Mouse (Mus musculus): ENCODE measurements around the gene Casp8ap2. TPM values are rescaled to one million over a fixed set of nuclear protein-coding genes. Genes with fewer than 3 reads are reported as not detected.

The Casp8ap2 gene
- polyA plus RNA-seq, 1 experiment = 1.7 TPM

DNA sequence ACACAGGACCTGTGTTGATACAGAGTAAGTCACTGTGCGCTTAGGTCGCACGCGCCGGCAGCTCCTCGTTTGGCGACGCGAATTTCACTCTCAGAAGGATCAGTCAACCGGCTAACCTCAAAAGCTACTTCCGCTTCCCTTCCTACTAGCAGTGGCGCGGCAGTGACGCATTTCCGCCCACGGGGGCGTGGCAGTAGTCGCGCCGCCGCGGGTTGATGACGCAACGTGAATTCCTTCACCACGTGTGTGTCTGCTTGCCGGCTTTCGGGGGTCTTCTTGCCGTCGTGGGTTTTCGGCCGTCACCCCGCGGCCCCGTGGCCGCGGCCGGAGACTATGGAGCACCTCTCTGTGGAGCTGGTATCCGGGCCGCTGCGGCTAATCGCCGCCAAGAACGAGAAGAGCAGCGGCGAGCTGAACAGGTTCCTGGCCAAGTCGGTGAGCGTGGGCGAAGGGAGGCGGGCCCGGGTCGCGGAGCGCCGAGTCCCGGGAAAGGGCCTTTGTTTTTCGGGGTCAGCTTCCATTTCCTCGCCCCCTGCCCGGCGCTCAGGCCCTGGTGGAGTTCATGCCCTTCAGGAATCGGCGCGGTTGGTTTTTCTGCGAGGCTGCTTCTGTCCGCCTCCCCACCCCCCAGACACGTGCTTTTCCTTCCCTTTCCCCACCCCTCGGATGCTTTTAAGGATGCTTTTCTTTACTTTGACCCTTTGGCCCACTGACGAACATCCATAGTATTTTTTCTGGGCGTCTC lies 41.8 kb downstream of the Casp8ap2 start, which contains the start of gene Mdn1:
Gene Mdn1, plus strand, starts transcription at position 202 of the 745 bp plus-strand sequence.
- DNase-seq (ENCODE audit: low read depth in 1 of 2, low spot score in 2 of 2) = peak; percentile 87 to 92
- no peaks in the 10 kb centered on the region; the same call in 1 of the 2 replicates for H3K4me1 ChIP-seq (ENCODE audit: control insufficient read depth, insufficient read depth, insufficient read length)
- H3K27ac ChIP-seq (ENCODE audit: insufficient read depth, low read length) = peak within 1 kb of the TSS; percentile 88
- WGBS = 1% methylated on average over 68 of the region's 68 CpGs
- peak within 1 kb of the TSS; percentile 91 for H3K4me3 ChIP-seq (ENCODE audit: extremely low read depth, insufficient read depth, insufficient read length)
- peaks cover 6% of the 10 kb centered on the region for H3K36me3 ChIP-seq (ENCODE audit: control insufficient read depth, insufficient read depth, low read length)
- TF ChIP-seq POLR2A (IDR thresholded peaks at IDR 0.05; ENCODE audit: low read depth, low read length) = peak; percentile 56
- TF ChIP-seq CTCF (IDR thresholded peaks at IDR 0.05; ENCODE audit: extremely low read depth, insufficient read depth, insufficient read length, insufficient replicate concordance) = no peak
- no peaks in the 10 kb centered on the region for H3K27me3 ChIP-seq (ENCODE audit: control insufficient read depth, insufficient read depth, low read length)

DNA sequence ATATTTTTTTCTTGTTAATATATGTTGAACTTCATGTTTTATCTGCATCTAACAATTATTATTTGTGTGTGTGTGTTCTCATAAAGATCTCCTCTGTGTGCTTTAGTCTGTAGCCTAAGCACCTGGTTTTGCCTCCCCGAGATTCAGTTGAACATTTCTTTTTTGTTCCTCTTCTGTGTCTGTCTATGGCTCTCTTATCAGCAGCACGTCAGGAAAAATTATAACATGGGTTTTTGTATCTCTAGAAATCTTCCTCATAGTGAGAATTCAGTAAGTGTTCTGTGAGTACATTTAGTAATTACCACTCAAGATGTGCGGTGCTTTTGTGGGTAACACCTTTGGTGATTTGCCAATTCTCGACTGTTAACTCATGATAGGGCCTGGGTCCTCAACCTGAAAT lies 50.6 kb downstream of the Casp8ap2 start:
- TF ChIP-seq CTCF (IDR thresholded peaks at IDR 0.05; ENCODE audit: extremely low read depth, insufficient read depth, insufficient read length, insufficient replicate concordance) (no peak), POLR2A (IDR thresholded peaks at IDR 0.05; ENCODE audit: low read depth, low read length) (no peak)
- Histone ChIP-seq H3K27me3 (ENCODE audit: control insufficient read depth, insufficient read depth, low read length) (no peaks in the 10 kb centered on the region), H3K36me3 (ENCODE audit: control insufficient read depth, insufficient read depth, low read length) (peaks cover 23% of the 10 kb centered on the region), H3K4me3 (ENCODE audit: extremely low read depth, insufficient read depth, insufficient read length) (no peak overlapping the region), H3K4me1 (ENCODE audit: control insufficient read depth, insufficient read depth, insufficient read length) (no peaks in the 10 kb centered on the region), H3K27ac (ENCODE audit: insufficient read depth, low read length) (no peak overlapping the region)
- 84% methylated on average over 4 of the region's 4 CpGs for WGBS
- DNase-seq (ENCODE audit: low read depth in 1 of 2, low spot score in 2 of 2) = no peak

DNA sequence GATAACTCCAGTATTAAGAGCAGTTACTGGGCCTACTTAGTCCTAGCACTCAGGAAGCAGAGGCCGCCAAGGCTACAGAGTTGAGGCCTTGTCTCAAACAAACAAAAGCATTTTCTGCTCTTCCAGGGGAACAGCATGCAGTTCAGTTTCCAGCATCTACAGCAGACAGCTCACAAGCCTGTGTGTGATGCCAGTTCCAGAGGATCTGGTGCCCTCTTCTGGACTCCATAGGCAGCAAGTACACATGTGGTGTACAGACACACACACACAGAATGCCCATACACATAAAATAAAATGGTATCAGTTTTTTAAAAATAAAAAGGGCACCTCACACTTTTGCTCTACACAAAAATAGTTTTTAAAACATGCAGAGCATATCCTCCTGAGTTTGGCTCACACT lies 53.0 kb downstream of the Casp8ap2 start:
- WGBS = 90% methylated on average over 1 of the region's 1 CpGs
- TF ChIP-seq CTCF (IDR thresholded peaks at IDR 0.05; ENCODE audit: extremely low read depth, insufficient read depth, insufficient read length, insufficient replicate concordance) (no peak), POLR2A (IDR thresholded peaks at IDR 0.05; ENCODE audit: low read depth, low read length) (no peak)
- H3K36me3 ChIP-seq (ENCODE audit: control insufficient read depth, insufficient read depth, low read length) = peaks cover 32% of the 10 kb centered on the region
- no peaks in the 10 kb centered on the region for H3K4me1 ChIP-seq (ENCODE audit: control insufficient read depth, insufficient read depth, insufficient read length)
- no peak for DNase-seq (ENCODE audit: low read depth in 1 of 2, low spot score in 2 of 2)
- H3K4me3 ChIP-seq (ENCODE audit: extremely low read depth, insufficient read depth, insufficient read length) = no peak overlapping the region
- H3K27me3 ChIP-seq (ENCODE audit: control insufficient read depth, insufficient read depth, low read length) = no peaks in the 10 kb centered on the region
- H3K27ac ChIP-seq (ENCODE audit: insufficient read depth, low read length) = no peak overlapping the region

DNA sequence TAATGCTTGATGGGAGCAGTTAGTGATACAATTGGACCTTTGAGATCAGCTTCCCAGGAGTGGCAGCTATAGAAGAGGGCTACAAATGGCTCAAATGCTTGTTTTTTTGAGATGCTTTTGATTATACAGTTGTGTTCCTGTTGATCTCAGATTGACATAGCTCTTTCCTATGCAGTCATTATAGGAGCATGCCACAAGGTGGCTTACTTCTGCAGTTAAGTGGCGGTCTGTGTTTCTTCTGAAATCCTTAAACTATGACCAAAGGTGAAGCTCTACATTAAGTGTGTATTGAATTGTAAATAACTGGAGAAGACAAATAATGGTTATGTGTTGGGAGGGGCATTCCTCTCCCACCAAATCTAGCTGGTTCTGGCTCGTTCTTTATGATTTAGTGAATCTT lies 54.6 kb downstream of the Casp8ap2 start:
- Histone ChIP-seq H3K4me3 (ENCODE audit: extremely low read depth, insufficient read depth, insufficient read length) (no peak overlapping the region), H3K27ac (ENCODE audit: insufficient read depth, low read length) (no peak overlapping the region), H3K27me3 (ENCODE audit: control insufficient read depth, insufficient read depth, low read length) (no peaks in the 10 kb centered on the region), H3K36me3 (ENCODE audit: control insufficient read depth, insufficient read depth, low read length) (peaks cover 32% of the 10 kb centered on the region), H3K4me1 (ENCODE audit: control insufficient read depth, insufficient read depth, insufficient read length) (no peaks in the 10 kb centered on the region)
- WGBS = 86% methylated on average over 2 of the region's 2 CpGs
- TF ChIP-seq CTCF (IDR thresholded peaks at IDR 0.05; ENCODE audit: extremely low read depth, insufficient read depth, insufficient read length, insufficient replicate concordance) = no peak
- TF ChIP-seq POLR2A (IDR thresholded peaks at IDR 0.05; ENCODE audit: low read depth, low read length) = no peak
- DNase-seq (ENCODE audit: low read depth in 1 of 2, low spot score in 2 of 2) = no peak

DNA sequence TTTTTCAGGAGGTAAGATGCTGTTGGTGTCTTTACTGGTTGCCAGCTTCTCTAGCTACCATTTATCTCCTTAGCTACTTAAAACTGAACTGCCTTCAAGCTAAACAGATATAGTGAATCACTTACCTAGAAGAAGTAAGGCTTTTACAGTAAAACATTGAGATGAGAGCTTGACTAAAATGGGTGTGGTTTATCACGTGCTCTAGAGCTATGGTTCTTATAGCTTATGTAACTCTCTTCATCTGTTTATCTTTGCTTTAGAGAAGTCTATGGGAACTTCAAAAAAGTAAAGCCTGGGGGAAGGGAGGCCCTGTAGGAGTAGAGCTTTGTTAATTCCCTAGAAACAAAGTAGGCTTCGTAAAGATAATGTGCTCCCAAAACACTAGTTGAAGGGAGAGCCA lies 58.8 kb downstream of the Casp8ap2 start:
- 90% methylated on average over 2 of the region's 2 CpGs for WGBS
- H3K27me3 ChIP-seq (ENCODE audit: control insufficient read depth, insufficient read depth, low read length) = no peaks in the 10 kb centered on the region
- no peak for TF ChIP-seq CTCF (IDR thresholded peaks at IDR 0.05; ENCODE audit: extremely low read depth, insufficient read depth, insufficient read length, insufficient replicate concordance)
- no peak for TF ChIP-seq POLR2A (IDR thresholded peaks at IDR 0.05; ENCODE audit: low read depth, low read length)
- H3K27ac ChIP-seq (ENCODE audit: insufficient read depth, low read length) = no peak overlapping the region
- no peak for DNase-seq (ENCODE audit: low read depth in 1 of 2, low spot score in 2 of 2)
- no peaks in the 10 kb centered on the region for H3K4me1 ChIP-seq (ENCODE audit: control insufficient read depth, insufficient read depth, insufficient read length)
- H3K4me3 ChIP-seq (ENCODE audit: extremely low read depth, insufficient read depth, insufficient read length) = no peak overlapping the region
- peaks cover 27% of the 10 kb centered on the region for H3K36me3 ChIP-seq (ENCODE audit: control insufficient read depth, insufficient read depth, low read length)

DNA sequence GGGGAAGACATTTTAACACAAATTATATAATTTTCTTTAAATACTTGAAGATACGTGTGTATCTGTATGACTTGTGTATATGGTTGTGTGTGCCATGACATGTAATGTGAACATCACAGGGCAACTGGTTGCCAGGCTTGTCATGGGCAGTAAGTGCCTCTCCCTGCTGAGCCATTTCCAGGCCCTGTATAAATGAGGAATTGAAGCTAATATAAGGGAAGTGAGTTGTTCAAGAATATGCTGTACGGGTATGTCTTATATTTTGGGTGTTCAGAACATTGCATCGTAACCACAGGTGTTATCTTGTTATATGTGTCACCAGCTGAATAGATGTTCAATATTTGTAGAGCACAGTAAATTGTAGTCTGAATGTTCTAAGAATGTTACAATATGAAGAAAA lies 62.2 kb downstream of the Casp8ap2 start:
- 76% methylated on average over 3 of the region's 3 CpGs for WGBS
- no peak for DNase-seq (ENCODE audit: low read depth in 1 of 2, low spot score in 2 of 2)
- no peaks in the 10 kb centered on the region for H3K27me3 ChIP-seq (ENCODE audit: control insufficient read depth, insufficient read depth, low read length)
- no peaks in the 10 kb centered on the region for H3K4me1 ChIP-seq (ENCODE audit: control insufficient read depth, insufficient read depth, insufficient read length)
- H3K27ac ChIP-seq (ENCODE audit: insufficient read depth, low read length) = no peak overlapping the region
- no peak overlapping the region for H3K4me3 ChIP-seq (ENCODE audit: extremely low read depth, insufficient read depth, insufficient read length)
- H3K36me3 ChIP-seq (ENCODE audit: control insufficient read depth, insufficient read depth, low read length) = peaks cover 17% of the 10 kb centered on the region
- TF ChIP-seq POLR2A (IDR thresholded peaks at IDR 0.05; ENCODE audit: low read depth, low read length) (no peak), CTCF (IDR thresholded peaks at IDR 0.05; ENCODE audit: extremely low read depth, insufficient read depth, insufficient read length, insufficient replicate concordance) (no peak)

DNA sequence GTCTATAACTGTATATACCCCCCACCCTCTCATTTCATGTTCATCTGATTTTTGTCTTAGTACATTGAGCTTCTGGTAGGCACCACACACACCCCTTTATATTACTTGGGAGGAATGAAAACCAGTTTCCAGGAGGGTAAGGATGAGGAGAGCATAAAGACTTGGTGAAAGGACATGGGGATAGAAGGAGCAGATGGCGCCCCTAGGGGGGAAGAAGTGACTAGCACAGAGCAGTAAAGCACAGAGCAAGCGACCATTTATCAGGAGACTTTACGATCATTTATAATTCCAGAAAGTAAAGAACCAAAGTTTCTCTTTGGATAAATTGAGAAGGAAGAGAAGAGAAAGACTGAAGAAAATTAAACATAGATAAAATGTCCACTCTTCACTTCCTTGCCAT lies 65.6 kb downstream of the Casp8ap2 start:
- H3K27me3 ChIP-seq (ENCODE audit: control insufficient read depth, insufficient read depth, low read length) = no peaks in the 10 kb centered on the region
- no peaks in the 10 kb centered on the region for H3K4me1 ChIP-seq (ENCODE audit: control insufficient read depth, insufficient read depth, insufficient read length)
- H3K36me3 ChIP-seq (ENCODE audit: control insufficient read depth, insufficient read depth, low read length) = peaks cover 17% of the 10 kb centered on the region
- no peak overlapping the region for H3K27ac ChIP-seq (ENCODE audit: insufficient read depth, low read length)
- 83% methylated on average over 3 of the region's 3 CpGs for WGBS
- no peak for DNase-seq (ENCODE audit: low read depth in 1 of 2, low spot score in 2 of 2)
- no peak for TF ChIP-seq POLR2A (IDR thresholded peaks at IDR 0.05; ENCODE audit: low read depth, low read length)
- no peak for TF ChIP-seq CTCF (IDR thresholded peaks at IDR 0.05; ENCODE audit: extremely low read depth, insufficient read depth, insufficient read length, insufficient replicate concordance)
- H3K4me3 ChIP-seq (ENCODE audit: extremely low read depth, insufficient read depth, insufficient read length) = no peak overlapping the region

Measured in spleen, adult 2 months (tissue).